Mouse (Mus musculus) lung, postnatal 25 days (tissue): ENCODE results near the gene Farsa.

Experiments
- DNase-seq: peaks from one replicate; pipeline ENCODE4 v3.0.0; 2022; ENCODE audit warnings: low spot score

The Farsa gene

GRCm38 (mm10) chr8:84834866-84835855 is 21.6 kb upstream of the Farsa start:
- DNase-seq, result no peak

GRCm38 (mm10) chr8:84837149-84837911 is 19.5 kb upstream of the Farsa start:
- DNase-seq, result no peak

- DNase-seq, result no peak
Observed at GRCm38 (mm10) chr8:84837912-84838470, 18.8 kb upstream of the Farsa start.

DNA sequence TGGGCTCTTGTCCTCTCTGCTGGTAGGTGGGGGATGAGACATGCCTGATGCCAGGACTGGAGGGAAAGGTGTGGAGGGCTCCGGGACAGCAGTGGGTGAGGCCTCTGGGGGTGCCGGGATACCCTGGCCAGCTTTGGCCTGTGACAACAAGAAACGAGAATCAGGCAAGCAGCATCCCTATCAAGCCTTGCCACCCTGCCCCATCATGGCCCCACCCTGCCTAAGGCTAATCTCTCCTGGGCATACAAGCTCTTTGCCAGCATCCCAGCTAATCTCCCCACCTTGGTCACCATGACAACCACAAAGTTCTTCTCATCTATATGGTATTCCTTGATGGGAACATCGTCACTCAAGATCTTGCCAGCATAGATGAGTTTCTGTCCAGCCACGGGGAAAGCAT is 18.3 kb upstream of the Farsa start:
- no peak for DNase-seq

- no peak for DNase-seq
Observed at GRCm38 (mm10) chr8:84839411-84839810, 17.4 kb upstream of the Farsa start.

- no peak for DNase-seq
Observed at GRCm38 (mm10) chr8:84839875-84840247, 16.9 kb upstream of the Farsa start.

DNA sequence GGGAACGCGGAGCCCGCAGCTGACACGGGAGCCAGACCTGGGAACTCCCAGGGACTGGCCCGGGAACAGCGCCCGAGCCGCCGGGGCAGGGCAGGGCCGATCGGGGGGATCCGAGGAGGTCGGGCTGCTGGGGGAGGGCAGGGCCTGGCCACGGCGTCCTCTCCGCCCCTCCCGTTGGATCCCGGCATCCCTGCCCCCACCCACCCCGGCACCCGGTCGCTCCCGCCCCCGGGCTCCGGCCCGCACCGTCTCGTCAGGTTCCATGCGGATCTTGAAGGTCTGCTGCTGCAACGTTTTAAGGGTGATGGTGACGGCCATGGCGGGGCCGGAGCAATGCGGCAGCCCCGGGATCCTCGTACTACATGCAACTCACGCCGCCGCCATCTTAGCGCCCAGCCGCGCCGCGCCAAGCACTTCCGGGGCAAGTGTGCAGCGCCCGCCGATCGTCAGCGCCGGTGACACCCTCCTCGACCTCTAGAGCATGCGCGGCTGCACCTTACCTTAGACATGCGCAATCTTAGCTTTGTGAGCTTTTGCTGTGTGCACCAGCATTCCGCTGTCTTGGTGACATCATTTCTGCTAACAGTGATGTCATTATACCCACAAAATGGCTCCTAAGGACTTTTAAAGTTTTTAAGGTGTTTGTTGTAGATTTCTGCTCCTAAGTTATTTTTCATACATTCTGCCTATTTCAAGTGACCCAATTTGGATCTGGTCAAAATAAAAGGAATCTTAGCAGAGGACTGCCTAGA is 16.4 kb upstream of the Farsa start, which contains the start of gene Rad23a:
Gene Rad23a, minus strand, starts transcription at position 418 of the 752 bp plus-strand sequence.
- DNase-seq, result peak; percentile 93

GRCm38 (mm10) chr8:84841514-84841913 is 15.3 kb upstream of the Farsa start:
- DNase-seq, result no peak

GRCm38 (mm10) chr8:84844397-84845070 is 12.3 kb upstream of the Farsa start:
- DNase-seq, result no peak

- peak; percentile 41 for DNase-seq
Observed at GRCm38 (mm10) chr8:84845355-84846093, 11.3 kb upstream of the Farsa start.

DNA sequence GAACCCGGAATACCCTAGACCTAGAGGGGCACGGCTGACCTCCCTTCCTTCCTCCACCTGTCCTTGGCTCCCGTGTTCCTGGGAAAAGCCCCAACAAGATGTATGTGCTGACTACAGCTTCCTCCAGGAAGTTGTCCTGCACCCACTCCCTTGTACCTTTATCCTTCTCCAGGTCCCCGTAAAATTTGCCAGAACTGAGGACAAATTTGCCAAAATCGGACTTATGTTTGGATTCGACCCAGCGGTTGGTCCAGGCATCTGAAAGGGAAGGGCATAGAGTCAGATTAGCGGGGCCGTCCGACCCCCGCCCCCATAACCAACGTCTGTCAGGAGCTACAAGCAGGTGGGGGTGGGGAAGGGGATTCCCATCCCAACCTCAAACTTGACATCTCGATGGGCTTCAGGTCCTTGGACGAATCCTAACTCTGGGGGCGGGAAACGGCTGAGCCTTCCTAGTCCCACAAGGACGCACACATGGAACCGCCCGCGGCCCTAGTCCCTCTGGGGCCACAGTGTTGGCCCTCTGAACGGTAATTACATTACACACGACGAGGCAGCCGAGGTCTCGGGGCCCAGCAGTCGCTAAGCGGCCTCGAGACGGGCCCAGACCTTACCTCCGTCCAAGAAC is 10.6 kb upstream of the Farsa start:
- DNase-seq, result no peak

DNA sequence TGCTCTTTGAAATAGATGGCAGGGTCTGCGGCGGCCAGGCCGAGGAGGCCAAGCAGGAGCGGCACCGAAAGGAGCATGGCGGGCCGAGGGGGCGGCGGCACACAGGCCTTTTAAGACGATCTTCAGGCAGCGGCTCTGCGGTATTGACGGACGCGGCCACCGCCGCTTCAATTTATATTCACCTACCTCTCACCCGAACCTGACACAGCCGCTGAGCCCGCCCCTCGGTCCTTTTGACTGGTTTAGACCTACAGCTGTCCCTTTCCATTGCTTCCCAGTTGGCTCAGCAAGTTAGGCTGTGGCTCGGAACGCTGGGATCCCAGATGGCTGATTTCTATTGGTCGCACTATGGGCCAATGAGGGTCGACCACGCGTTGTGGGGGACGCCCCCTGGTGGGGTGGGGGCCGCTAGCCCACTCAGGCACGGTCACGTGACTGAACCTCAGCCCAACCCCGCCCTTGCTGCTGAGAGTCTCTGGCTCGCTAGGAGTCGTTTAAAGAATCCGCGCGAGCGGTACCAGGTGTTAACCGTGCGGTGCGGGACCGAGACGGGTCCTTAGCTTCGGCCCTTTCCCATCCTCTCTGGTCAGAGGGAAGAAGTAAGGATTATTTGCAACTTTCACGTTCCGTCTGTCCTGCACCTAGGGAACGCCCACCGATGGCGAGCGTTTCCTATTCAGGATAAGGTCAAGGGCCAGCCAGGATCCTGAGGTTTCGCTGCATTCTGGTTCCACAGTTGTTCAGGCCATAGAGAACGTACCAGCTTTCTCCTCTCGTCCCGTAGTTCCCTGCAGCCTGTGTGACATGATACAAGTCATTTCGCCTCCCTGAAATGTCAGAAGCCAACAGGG is 9.8 kb upstream of the Farsa start, which contains the start of gene Calr:
Gene Calr, minus strand, starts transcription at position 213 of the 851 bp plus-strand sequence.
- peak; percentile 100 for DNase-seq

GRCm38 (mm10) chr8:84847684-84848435 is 8.9 kb upstream of the Farsa start:
- DNase-seq, result peak; percentile 18

GRCm38 (mm10) chr8:84856434-84856833 is 355 bp upstream of the Farsa start:
- no peak for DNase-seq

- DNase-seq, result peak; percentile 81
Observed at GRCm38 (mm10) chr8:84871376-84872308, 14.9 kb downstream of the Farsa start, which contains the start of gene Syce2. Gene Syce2 (plus strand): TSS chr8:84872111.

- peak; percentile 12 for DNase-seq
Observed at GRCm38 (mm10) chr8:84872309-84872965, 15.6 kb downstream of the Farsa start.
